Mouse (Mus musculus): Measurements from ENCODE around the gene Kif14. TPM values are rescaled to one million over a fixed set of nuclear protein-coding genes. Genes with fewer than 3 reads are reported as not detected.

The Kif14 gene
- polyA plus RNA-seq, 1 experiment from 2014 or later, result 6.4 TPM

GRCm38 (mm10) chr1:136450206-136450605, 15.9 kb upstream of the Kif14 start:
- H3K27ac ChIP-seq, result no peak overlapping the region
- no peaks in the 10 kb centered on the region for H3K36me3 ChIP-seq
- no peak overlapping the region for H3K4me3 ChIP-seq
- H3K4me1 ChIP-seq, result no peaks in the 10 kb centered on the region
- WGBS, result 77% methylated on average over 5 of the region's 5 CpGs
- no peaks in the 10 kb centered on the region for H3K9me3 ChIP-seq
- no peak for ATAC-seq (ENCODE audit: borderline replicate concordance, extremely low read depth, low FRiP score, low TSS enrichment)
- no peak overlapping the region for H3K4me2 ChIP-seq
- H3K9ac ChIP-seq, result no peak overlapping the region
- H3K27me3 ChIP-seq, result no peaks in the 10 kb centered on the region

DNA sequence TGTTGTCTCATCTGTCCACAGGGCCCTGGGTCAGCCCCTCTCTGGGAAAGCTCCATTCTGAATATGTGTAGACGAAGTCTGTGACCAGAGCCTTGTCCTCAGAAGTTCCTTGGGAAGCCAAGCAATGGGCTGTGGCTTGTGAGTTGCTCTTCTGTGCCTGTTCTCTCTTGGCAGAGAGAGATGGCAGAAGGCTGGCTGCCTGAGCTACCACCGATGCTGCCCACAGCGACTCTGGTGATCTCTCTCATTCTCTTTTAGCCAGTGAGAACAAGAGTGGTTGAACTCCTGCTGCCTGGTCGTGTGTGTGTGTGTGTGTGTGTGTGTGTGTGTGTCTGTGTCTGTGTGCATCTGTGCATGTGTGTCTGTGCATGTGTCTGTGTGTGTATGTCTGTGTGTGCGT, 13.7 kb upstream of the Kif14 start:
- 77% methylated on average over 5 of the region's 5 CpGs for WGBS
- no peak overlapping the region for H3K4me2 ChIP-seq
- no peak for ATAC-seq (ENCODE audit: borderline replicate concordance, extremely low read depth, low FRiP score, low TSS enrichment)

DNA sequence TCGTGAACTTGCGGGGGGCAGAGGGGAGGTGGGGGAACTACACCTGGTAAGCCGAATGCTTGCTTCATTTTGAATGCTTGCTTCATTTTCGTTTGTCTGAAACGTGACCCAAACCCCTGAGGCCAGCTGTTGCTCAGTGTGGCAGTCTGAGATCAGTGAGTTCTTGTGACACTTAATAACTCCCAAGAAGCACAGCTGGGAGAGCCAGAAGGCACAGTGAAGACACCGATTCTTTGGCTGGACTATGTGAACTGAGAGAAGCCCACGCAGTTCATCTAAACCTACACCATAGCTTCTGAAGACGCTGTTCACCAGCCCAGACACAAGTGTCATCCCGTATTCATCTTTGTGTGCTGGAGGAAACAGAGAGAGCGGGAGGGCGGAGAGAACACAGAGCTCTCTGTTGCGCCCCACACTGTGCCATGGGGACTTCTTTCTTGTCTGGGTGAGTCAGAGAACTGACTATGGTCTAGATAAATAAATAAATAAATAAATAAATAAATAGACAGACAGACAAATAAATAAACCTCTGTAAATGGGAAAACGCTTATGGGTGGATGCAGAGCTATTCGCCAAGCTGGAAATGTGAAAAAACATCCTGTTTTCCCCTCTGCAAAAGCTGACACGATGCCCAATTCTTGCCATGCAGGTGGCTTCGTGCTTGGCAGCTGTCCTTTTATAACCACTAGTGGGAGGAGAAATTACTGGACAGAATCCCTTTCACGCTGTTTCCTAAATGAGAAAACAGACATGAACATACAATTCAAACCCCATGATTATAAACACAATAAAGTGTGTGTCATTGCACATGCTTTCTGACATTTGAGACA, 10.2 kb upstream of the Kif14 start:
- Histone ChIP-seq H3K4me1 (no peaks in the 10 kb centered on the region), H3K27me3 (no peaks in the 10 kb centered on the region), H3K36me3 (no peaks in the 10 kb centered on the region), H3K4me3 (no peak overlapping the region), H3K9ac (no peak overlapping the region), H3K4me2 (no peak overlapping the region), H3K27ac (no peak overlapping the region), H3K9me3 (no peaks in the 10 kb centered on the region)
- no peak for ATAC-seq (ENCODE audit: borderline replicate concordance, extremely low read depth, low FRiP score, low TSS enrichment)
- WGBS, result 65% methylated on average over 17 of the region's 17 CpGs

More for the DNA sequence above, 13.7 kb upstream of the Kif14 start:
- Histone ChIP-seq H3K36me3 (no peaks in the 10 kb centered on the region), H3K9ac (no peak overlapping the region), H3K27ac (no peak overlapping the region), H3K4me3 (no peak overlapping the region), H3K4me1 (no peaks in the 10 kb centered on the region), H3K27me3 (no peaks in the 10 kb centered on the region), H3K9me3 (no peaks in the 10 kb centered on the region)

GRCm38 (mm10) chr1:136456741-136457140, 9.4 kb upstream of the Kif14 start:
- Histone ChIP-seq H3K9me3 (no peaks in the 10 kb centered on the region), H3K4me2 (no peak overlapping the region), H3K36me3 (no peaks in the 10 kb centered on the region), H3K27ac (no peak overlapping the region), H3K4me3 (no peak overlapping the region), H3K27me3 (no peaks in the 10 kb centered on the region), H3K9ac (no peak overlapping the region), H3K4me1 (no peaks in the 10 kb centered on the region)
- WGBS, result 69% methylated on average over 6 of the region's 6 CpGs
- ATAC-seq (ENCODE audit: borderline replicate concordance, extremely low read depth, low FRiP score, low TSS enrichment), result no peak

- no peaks in the 10 kb centered on the region for H3K27me3 ChIP-seq
- H3K9ac ChIP-seq, result no peak overlapping the region
- H3K36me3 ChIP-seq, result no peaks in the 10 kb centered on the region
- WGBS, result 75% methylated on average over 4 of the region's 4 CpGs
- no peaks in the 10 kb centered on the region for H3K9me3 ChIP-seq
- no peak overlapping the region for H3K27ac ChIP-seq
- no peak for ATAC-seq (ENCODE audit: borderline replicate concordance, extremely low read depth, low FRiP score, low TSS enrichment)
- no peak overlapping the region for H3K4me2 ChIP-seq
- no peak overlapping the region for H3K4me3 ChIP-seq
- no peaks in the 10 kb centered on the region for H3K4me1 ChIP-seq
These were observed 8.7 kb upstream of the Kif14 start for GRCm38 (mm10) chr1:136457403-136457802.

- Histone ChIP-seq H3K4me3 (no peak overlapping the region), H3K9me3 (no peaks in the 10 kb centered on the region), H3K9ac (no peak overlapping the region), H3K36me3 (no peaks in the 10 kb centered on the region), H3K27ac (no peak overlapping the region), H3K4me2 (no peak overlapping the region), H3K4me1 (no peaks in the 10 kb centered on the region), H3K27me3 (no peaks in the 10 kb centered on the region)
- WGBS, result 30% methylated on average over 9 of the region's 9 CpGs
- ATAC-seq (ENCODE audit: borderline replicate concordance, extremely low read depth, low FRiP score, low TSS enrichment), result no peak
These were observed 7.4 kb upstream of the Kif14 start for GRCm38 (mm10) chr1:136458691-136459245.

- WGBS, result 39% methylated on average over 10 of the region's 10 CpGs
- H3K27me3 ChIP-seq, result no peaks in the 10 kb centered on the region
- no peak overlapping the region for H3K4me2 ChIP-seq
- H3K27ac ChIP-seq, result no peak overlapping the region
- H3K4me3 ChIP-seq, result no peak overlapping the region
- H3K9me3 ChIP-seq, result no peaks in the 10 kb centered on the region
- ATAC-seq (ENCODE audit: borderline replicate concordance, extremely low read depth, low FRiP score, low TSS enrichment), result no peak
- H3K4me1 ChIP-seq, result peaks cover 9% of the 10 kb centered on the region
- no peaks in the 10 kb centered on the region for H3K36me3 ChIP-seq
- no peak overlapping the region for H3K9ac ChIP-seq
These were observed 3.7 kb upstream of the Kif14 start for GRCm38 (mm10) chr1:136462443-136462842.

- Histone ChIP-seq H3K36me3 (peaks cover 17% of the 10 kb centered on the region), H3K4me1 (peaks cover 23% of the 10 kb centered on the region), H3K9ac (no peak overlapping the region), H3K27me3 (no peaks in the 10 kb centered on the region), H3K9me3 (no peaks in the 10 kb centered on the region), H3K27ac (no peak overlapping the region), H3K4me2 (no peak overlapping the region), H3K4me3 (no peak overlapping the region)
- ATAC-seq (ENCODE audit: borderline replicate concordance, extremely low read depth, low FRiP score, low TSS enrichment), result no peak
These were observed 975 bp upstream of the Kif14 start for GRCm38 (mm10) chr1:136465168-136465567.

GRCm38 (mm10) chr1:136469408-136469807, 3.3 kb downstream of the Kif14 start:
- Histone ChIP-seq H3K27me3 (no peaks in the 10 kb centered on the region), H3K4me3 (no peak overlapping the region), H3K27ac (no peak overlapping the region), H3K36me3 (peaks cover 46% of the 10 kb centered on the region), H3K4me2 (no peak overlapping the region), H3K9me3 (no peaks in the 10 kb centered on the region), H3K9ac (no peak overlapping the region), H3K4me1 (peaks cover 27% of the 10 kb centered on the region)
- ATAC-seq (ENCODE audit: borderline replicate concordance, extremely low read depth, low FRiP score, low TSS enrichment), result no peak
- 85% methylated on average over 4 of the region's 4 CpGs for WGBS

DNA sequence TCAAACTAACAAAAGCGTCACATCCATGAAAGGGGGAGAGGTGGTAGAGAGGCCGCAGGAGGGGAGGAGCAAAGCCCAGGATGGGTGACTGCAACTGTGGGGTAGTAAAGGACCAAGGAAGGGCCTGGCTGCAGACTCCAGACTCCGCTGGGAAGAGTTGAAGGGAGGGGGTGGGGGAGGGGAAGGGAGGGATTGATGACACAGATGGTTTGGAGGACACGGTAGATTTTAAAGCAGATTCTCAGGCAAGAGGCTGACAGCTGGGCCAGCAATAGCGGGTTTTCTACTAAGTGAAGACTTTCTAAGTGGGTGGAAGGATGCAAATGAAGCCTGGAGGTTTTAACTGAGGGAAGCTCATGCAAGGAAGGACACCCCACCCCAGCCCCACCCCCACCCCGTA, 4.3 kb downstream of the Kif14 start:
- H3K27me3 ChIP-seq, result no peaks in the 10 kb centered on the region
- H3K36me3 ChIP-seq, result peaks cover 48% of the 10 kb centered on the region
- H3K9me3 ChIP-seq, result no peaks in the 10 kb centered on the region
- no peak for ATAC-seq (ENCODE audit: borderline replicate concordance, extremely low read depth, low FRiP score, low TSS enrichment)
- H3K4me3 ChIP-seq, result no peak overlapping the region
- H3K9ac ChIP-seq, result no peak overlapping the region
- WGBS, result 26% methylated on average over 6 of the region's 6 CpGs
- no peak overlapping the region for H3K27ac ChIP-seq
- H3K4me2 ChIP-seq, result no peak overlapping the region
- peaks cover 27% of the 10 kb centered on the region for H3K4me1 ChIP-seq

DNA sequence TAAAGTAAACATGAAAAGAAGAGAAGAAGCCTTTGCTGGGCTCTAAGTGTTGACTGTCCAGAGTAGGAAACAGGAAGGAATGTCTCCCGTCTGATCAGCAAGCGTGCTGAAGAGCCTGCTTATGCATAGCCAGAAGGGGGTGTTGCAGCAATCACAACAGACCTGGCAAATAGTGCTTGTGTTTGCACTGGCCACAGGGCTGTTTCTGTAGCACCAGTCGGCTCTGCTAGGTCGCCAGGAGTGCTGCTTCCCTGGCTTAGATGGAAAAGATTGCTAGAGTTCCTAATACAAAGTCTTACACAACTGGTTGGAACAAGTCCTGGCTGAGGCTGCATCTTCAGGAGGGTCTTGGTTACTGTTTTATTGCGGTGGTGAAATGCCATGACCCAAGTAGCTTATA, 25.5 kb downstream of the Kif14 start:
- H3K27ac ChIP-seq, result no peak overlapping the region
- no peak overlapping the region for H3K9ac ChIP-seq
- 47% methylated on average over 5 of the region's 5 CpGs for WGBS
- no peak overlapping the region for H3K4me2 ChIP-seq
- no peak for ATAC-seq (ENCODE audit: borderline replicate concordance, extremely low read depth, low FRiP score, low TSS enrichment)
- H3K36me3 ChIP-seq, result peaks cover 83% of the 10 kb centered on the region
- no peaks in the 10 kb centered on the region for H3K9me3 ChIP-seq
- no peaks in the 10 kb centered on the region for H3K4me1 ChIP-seq
- H3K27me3 ChIP-seq, result no peaks in the 10 kb centered on the region
- H3K4me3 ChIP-seq, result no peak overlapping the region

GRCm38 (mm10) chr1:136492232-136492631, 26.1 kb downstream of the Kif14 start:
- no peak overlapping the region for H3K4me3 ChIP-seq
- no peak overlapping the region for H3K4me2 ChIP-seq
- no peaks in the 10 kb centered on the region for H3K4me1 ChIP-seq
- H3K27me3 ChIP-seq, result no peaks in the 10 kb centered on the region
- no peak for ATAC-seq (ENCODE audit: borderline replicate concordance, extremely low read depth, low FRiP score, low TSS enrichment)
- no peak overlapping the region for H3K27ac ChIP-seq
- H3K36me3 ChIP-seq, result peaks cover 83% of the 10 kb centered on the region
- H3K9me3 ChIP-seq, result no peaks in the 10 kb centered on the region
- no peak overlapping the region for H3K9ac ChIP-seq
- WGBS, result 67% methylated on average over 2 of the region's 2 CpGs

All from lung, embryonic 15.5 days (tissue).